Mouse (Mus musculus): ENCODE data around the gene Gapdhs. TPM values are rescaled to one million over a fixed set of nuclear protein-coding genes. Genes with fewer than 3 reads are reported as not detected.

The Gapdhs gene
- polyA plus RNA-seq (2015; fragmentation: Nextera tagmentation; extraction: Ambion mirVana) = 0.25 and 0.27 TPM in 2 replicates

GRCm38 (mm10) chr7:30743617-30744016 lies at the start of gene Gapdhs:
TSS of gene Gapdhs (minus strand) at chr7:30743681.

DNA sequence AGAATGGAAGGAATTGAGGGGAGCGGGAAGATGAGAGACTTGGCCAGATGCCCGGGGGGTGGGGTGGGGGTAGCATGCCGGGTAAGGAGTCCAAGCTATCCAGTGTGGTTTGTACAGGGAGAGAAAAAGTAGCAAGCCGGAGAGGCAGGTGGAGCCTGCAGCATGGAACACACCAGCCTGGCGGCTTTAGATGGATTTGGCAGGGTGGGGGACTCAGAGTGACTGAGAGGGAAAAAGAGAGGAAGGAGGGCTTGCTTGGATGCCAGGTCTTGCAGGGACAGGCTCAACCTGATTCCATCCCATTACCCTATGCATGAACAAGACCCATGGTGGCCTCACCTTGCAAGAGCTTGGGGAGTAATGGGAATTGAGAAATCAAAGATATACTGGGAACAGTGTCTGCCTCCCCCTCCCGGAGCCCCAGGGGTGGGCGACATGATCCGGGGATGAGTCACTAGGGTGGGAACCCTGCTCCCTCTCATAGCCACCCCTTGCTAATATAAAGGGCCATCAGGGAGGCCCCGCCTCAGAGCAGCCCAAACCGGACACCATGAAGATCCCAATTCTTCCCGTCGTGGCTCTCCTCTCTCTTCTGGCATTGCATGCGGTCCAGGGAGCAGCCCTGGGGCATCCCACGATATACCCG lies 44.0 kb upstream of the Gapdhs start, which contains the start of gene Krtdap:
Gene Krtdap (plus strand): TSS at position 520 of the 646 bp plus-strand sequence.

GRCm38 (mm10) chr7:30763456-30763855 lies 20.0 kb upstream of the Gapdhs start, which contains the start of gene Dmkn:
TSS of gene Dmkn (plus strand) at chr7:30763756.

DNA sequence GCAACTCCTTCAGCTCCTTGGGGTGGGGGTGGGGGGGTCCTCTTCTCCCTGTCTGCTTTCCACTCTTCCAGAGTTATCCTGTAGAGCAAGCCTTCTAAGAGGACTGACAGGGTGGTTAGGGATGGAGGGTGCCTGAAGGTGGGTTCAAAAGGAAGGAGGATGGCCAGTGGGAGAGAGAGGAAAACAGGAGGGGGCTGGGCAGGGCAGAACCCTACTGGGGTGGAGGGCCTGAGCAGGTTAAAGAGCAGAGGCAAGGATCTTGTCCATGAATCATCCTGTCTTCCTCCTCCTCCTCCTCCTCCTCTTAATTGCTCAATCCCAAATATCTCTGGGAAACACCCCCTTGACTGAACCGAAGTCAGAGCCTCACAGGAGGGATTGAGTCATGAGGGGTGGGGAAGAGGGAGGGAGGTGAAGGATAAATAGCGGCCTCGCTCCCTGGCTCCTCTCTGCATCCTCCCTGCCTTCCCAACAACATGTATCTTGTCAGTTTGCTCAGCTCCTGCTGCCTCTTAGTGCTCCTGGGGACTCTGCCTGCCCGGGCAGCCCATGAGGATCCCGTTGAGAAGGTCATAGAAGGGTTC lies 7.7 kb upstream of the Gapdhs start, which contains the start of gene Sbsn:
Gene Sbsn (plus strand): TSS at position 386 of the 584 bp plus-strand sequence.

DNA sequence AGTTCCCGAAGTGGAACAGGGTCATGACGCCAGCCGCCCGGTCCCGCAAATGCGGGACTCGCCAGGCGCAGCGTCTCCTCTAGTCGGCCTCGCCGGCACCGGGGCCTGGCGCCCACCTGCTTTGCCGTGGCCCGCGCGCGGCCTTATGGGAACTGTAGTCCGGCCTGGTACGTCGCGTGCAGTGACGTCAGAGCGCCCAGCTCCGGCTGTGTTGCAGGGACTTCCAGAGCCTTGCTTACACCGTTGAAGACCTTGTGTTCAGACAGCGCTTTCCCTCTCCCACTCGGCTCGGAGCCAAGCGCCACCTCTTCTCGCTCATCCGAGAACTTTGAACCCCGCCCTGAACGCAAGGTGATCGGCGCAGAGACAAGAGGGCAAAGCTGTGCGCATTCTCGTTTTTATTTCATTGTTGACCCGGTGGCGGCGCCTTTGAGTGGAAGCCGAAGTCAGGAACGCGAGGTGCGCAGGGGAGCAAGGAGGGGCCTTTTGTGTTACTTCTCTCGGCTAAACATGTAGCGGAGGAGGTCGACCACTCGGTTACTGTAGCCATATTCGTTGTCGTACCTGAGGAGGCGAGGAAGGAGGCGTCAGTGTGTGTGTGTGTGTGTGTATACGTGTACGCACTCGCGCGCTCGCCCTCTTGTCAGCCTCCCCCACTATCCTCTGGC lies 14.0 kb downstream of the Gapdhs start, which contains the start of gene Tmem147:
Gene Tmem147 (minus strand): TSS at position 145 of the 668 bp plus-strand sequence.

DNA sequence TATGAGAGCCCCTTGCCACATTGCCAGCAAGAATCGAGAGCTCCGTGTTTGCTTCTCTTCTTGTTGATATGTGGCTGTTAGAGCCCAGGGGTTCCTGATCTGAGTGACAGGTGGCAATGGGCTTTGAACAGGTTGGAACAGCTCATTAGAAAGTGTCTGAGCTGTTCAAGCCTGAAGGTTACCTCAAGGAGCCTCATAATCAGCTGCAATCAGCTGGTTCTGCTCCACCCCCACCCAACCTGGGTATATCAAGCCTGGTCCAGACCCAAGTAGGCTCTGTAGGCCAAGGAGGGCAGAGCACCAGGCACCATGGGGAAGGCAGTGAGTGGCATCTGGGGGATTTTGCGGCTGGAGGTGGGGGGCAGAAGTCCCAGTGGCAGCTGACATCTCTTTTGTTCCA lies 31.5 kb downstream of the Gapdhs start, which contains the start of gene Atp4a:
Gene Atp4a (plus strand): TSS at position 268 of the 400 bp plus-strand sequence.

GRCm38 (mm10) chr7:30698589-30698988 lies 44.9 kb downstream of the Gapdhs start, which contains the start of gene 2200002J24Rik:
TSS of gene 2200002J24Rik (plus strand) at chr7:30698926.

Other genes starting within 250 kb of the Gapdhs start
- gene Arhgap33, start 208.6 kb downstream of the Gapdhs start, polyA plus RNA-seq (2015; fragmentation: Nextera tagmentation; extraction: Ambion mirVana) = 3.5 TPM in 2 replicates
- 14.6 and 14.7 TPM in 2 replicates for gene Hspb6, start 191.5 kb downstream of the Gapdhs start, polyA plus RNA-seq (2015; fragmentation: Nextera tagmentation; extraction: Ambion mirVana)
- 2.5 and 3.4 TPM in 2 replicates for gene Proser3, start 191.4 kb downstream of the Gapdhs start, polyA plus RNA-seq (2015; fragmentation: Nextera tagmentation; extraction: Ambion mirVana)
- 38.8 and 42.2 TPM in 2 replicates for gene Lin37, start 183.8 kb downstream of the Gapdhs start, polyA plus RNA-seq (2015; fragmentation: Nextera tagmentation; extraction: Ambion mirVana)
- 61.2 and 70.3 TPM in 2 replicates for gene U2af1l4, start 180.4 kb downstream of the Gapdhs start, polyA plus RNA-seq (2015; fragmentation: Nextera tagmentation; extraction: Ambion mirVana)
- 4.4 and 4.9 TPM in 2 replicates for gene Gm49396, start 180.3 kb downstream of the Gapdhs start, polyA plus RNA-seq (2015; fragmentation: Nextera tagmentation; extraction: Ambion mirVana)
- 105 and 115 TPM in 2 replicates for gene Psenen, start 180.1 kb downstream of the Gapdhs start, polyA plus RNA-seq (2015; fragmentation: Nextera tagmentation; extraction: Ambion mirVana)
- gene Igflr1, start 178.3 kb downstream of the Gapdhs start, polyA plus RNA-seq (2015; fragmentation: Nextera tagmentation; extraction: Ambion mirVana) = 2.4 and 2.9 TPM in 2 replicates
- 6.0 and 8.5 TPM in 2 replicates for gene Kmt2b, start 155.0 kb downstream of the Gapdhs start, polyA plus RNA-seq (2015; fragmentation: Nextera tagmentation; extraction: Ambion mirVana)
- 0.21 and 0.22 TPM in 2 replicates for gene Zbtb32, start 144.8 kb downstream of the Gapdhs start, polyA plus RNA-seq (2015; fragmentation: Nextera tagmentation; extraction: Ambion mirVana)
- 0.15 and 0.19 TPM in 2 replicates for gene Upk1a, start 130.8 kb downstream of the Gapdhs start, polyA plus RNA-seq (2015; fragmentation: Nextera tagmentation; extraction: Ambion mirVana)
- 695 and 741 TPM in 2 replicates for gene Cox6b1, start 117.5 kb downstream of the Gapdhs start, polyA plus RNA-seq (2015; fragmentation: Nextera tagmentation; extraction: Ambion mirVana)
- gene Etv2, start 107.8 kb downstream of the Gapdhs start, polyA plus RNA-seq (2015; fragmentation: Nextera tagmentation; extraction: Ambion mirVana) = not detected in 2 replicates
- 69.8 and 70.7 TPM in 2 replicates for gene Rbm42, start 93.4 kb downstream of the Gapdhs start, polyA plus RNA-seq (2015; fragmentation: Nextera tagmentation; extraction: Ambion mirVana)
- gene Haus5, start 78.7 kb downstream of the Gapdhs start, polyA plus RNA-seq (2015; fragmentation: Nextera tagmentation; extraction: Ambion mirVana) = 41.0 and 45.0 TPM in 2 replicates
- gene Pmis2, start 72.1 kb downstream of the Gapdhs start, polyA plus RNA-seq (2015; fragmentation: Nextera tagmentation; extraction: Ambion mirVana) = not detected in 2 replicates
- 0.49 and 1.6 TPM in 2 replicates for gene 2200002J24Rik, start 44.8 kb downstream of the Gapdhs start, polyA plus RNA-seq (2015; fragmentation: Nextera tagmentation; extraction: Ambion mirVana)
- 1.3 and 1.6 TPM in 2 replicates for gene Atp4a, start 31.5 kb downstream of the Gapdhs start, polyA plus RNA-seq (2015; fragmentation: Nextera tagmentation; extraction: Ambion mirVana)
- gene Tmem147, start 14.1 kb downstream of the Gapdhs start, polyA plus RNA-seq (2015; fragmentation: Nextera tagmentation; extraction: Ambion mirVana) = 128 and 142 TPM in 2 replicates
- gene Sbsn, start 7.8 kb upstream of the Gapdhs start, polyA plus RNA-seq (2015; fragmentation: Nextera tagmentation; extraction: Ambion mirVana) = 2.2 and 4.9 TPM in 2 replicates
- gene Dmkn, start 20.1 kb upstream of the Gapdhs start, polyA plus RNA-seq (2015; fragmentation: Nextera tagmentation; extraction: Ambion mirVana) = 25.5 and 26.9 TPM in 2 replicates
- gene Krtdap, start 44.2 kb upstream of the Gapdhs start, polyA plus RNA-seq (2015; fragmentation: Nextera tagmentation; extraction: Ambion mirVana) = 1.9 and 2.6 TPM in 2 replicates
- 1.7 and 2.7 TPM in 2 replicates for gene Ffar2, start 80.1 kb upstream of the Gapdhs start, polyA plus RNA-seq (2015; fragmentation: Nextera tagmentation; extraction: Ambion mirVana)
- not detected in 2 replicates for gene Ffar3, start 112.5 kb upstream of the Gapdhs start, polyA plus RNA-seq (2015; fragmentation: Nextera tagmentation; extraction: Ambion mirVana)
- gene Ffar1, start 117.9 kb upstream of the Gapdhs start, polyA plus RNA-seq (2015; fragmentation: Nextera tagmentation; extraction: Ambion mirVana) = 0.18 and 0.27 TPM in 2 replicates
- 3.1 and 3.2 TPM in 2 replicates for gene Cd22, start 136.7 kb upstream of the Gapdhs start, polyA plus RNA-seq (2015; fragmentation: Nextera tagmentation; extraction: Ambion mirVana)
- 0.58 and 0.81 TPM in 2 replicates for gene Mag, start 171.2 kb upstream of the Gapdhs start, polyA plus RNA-seq (2015; fragmentation: Nextera tagmentation; extraction: Ambion mirVana)
- gene Hamp2, start 181.0 kb upstream of the Gapdhs start, polyA plus RNA-seq (2015; fragmentation: Nextera tagmentation; extraction: Ambion mirVana) = not detected in 2 replicates
- gene Hamp, start 200.4 kb upstream of the Gapdhs start, polyA plus RNA-seq (2015; fragmentation: Nextera tagmentation; extraction: Ambion mirVana) = not detected in 2 replicates
- 17.9 and 18.0 TPM in 2 replicates for gene Usf2, start 213.1 kb upstream of the Gapdhs start, polyA plus RNA-seq (2015; fragmentation: Nextera tagmentation; extraction: Ambion mirVana)
- gene Lsr, start 229.8 kb upstream of the Gapdhs start, polyA plus RNA-seq (2015; fragmentation: Nextera tagmentation; extraction: Ambion mirVana) = 3.7 and 4.4 TPM in 2 replicates
- 0.67 and 0.72 TPM in 2 replicates for gene Fam187b, start 230.1 kb upstream of the Gapdhs start, polyA plus RNA-seq (2015; fragmentation: Nextera tagmentation; extraction: Ambion mirVana)

Data from spleen, postnatal 0 days (tissue).